Mouse (Mus musculus) heart, postnatal 4 days (tissue): ENCODE results near the gene Rims1. TPM values are rescaled to one million over a fixed set of nuclear protein-coding genes. Genes with fewer than 3 reads are reported as not detected.

Source experiments
- DNase-seq: peaks from one replicate; pipeline ENCODE4 v3.0.0; 2021
- total RNA-seq, 2 experiments: library from RNA; stranded (reverse); gene quantifications; 2 replicates each; pipeline ENCODE4 v1.2.3; 2021

The Rims1 gene
- total RNA-seq, 2 experiments from 2014 or later: 1.2 to 1.3 TPM

DNA sequence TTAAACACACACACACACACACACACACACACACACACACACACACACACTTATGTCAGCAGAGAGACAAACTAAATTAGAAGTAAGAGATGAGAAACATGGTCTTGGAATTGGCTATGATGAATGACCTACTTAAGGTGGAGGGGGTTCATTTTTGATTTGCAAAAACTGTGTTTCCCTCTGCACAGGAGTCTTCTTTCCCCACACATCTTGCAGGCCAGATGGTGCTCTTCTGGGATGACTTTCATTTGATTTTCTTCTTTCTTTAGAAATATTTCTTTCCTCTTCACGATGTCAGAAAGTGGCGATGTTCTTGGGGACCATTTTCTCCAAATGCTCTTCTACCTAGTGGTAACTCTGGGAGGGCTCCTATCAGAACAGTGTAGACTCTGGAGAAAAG is 560.0 kb downstream of the Rims1 start:
- no peak for DNase-seq
